Mouse (Mus musculus): ENCODE measurements around the gene Bri3bp.
"Not testable (repeated sequence)": the region's sequence is repeated elsewhere in the genome, so short reads cannot be mapped to it uniquely, and the experiment has no call there.

The Bri3bp gene

DNA sequence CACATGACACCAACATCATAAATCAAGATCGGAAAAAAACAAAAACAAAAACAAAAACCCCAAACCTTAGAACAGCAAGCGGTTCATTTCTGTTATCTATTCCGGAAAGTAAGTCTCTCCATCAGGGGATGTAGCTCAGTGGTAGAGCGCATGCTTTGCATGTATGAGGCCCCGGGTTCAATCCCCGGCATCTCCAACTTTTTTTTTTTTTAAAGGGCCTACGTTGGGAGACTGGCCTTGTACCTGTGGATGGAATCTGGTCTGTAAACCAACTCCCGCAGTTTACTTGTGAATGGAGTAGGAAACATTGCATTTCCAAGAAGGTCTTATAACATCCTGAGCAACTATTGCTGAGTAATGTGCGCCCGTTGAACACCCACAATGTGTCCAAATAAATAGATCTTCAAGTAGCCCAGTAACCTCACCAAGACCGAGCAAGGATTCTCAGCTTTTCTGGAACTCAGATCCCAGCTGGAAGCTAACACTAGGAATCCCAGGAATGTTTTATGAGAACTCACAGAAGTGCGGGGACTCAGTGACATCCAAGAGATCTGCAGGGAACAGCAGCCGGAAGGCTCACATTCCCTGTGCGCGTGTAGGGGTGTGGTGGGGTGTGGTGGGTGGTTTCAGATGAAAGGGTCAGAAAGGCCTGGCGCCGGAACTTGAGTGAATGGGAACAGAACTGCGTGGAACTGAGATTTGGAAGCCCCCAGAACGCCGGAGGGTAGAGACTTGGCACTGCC, 31.8 kb upstream of the Bri3bp start:
- DNase-seq (ENCODE audit: low read depth, low spot score) = peak; percentile 92

DNA sequence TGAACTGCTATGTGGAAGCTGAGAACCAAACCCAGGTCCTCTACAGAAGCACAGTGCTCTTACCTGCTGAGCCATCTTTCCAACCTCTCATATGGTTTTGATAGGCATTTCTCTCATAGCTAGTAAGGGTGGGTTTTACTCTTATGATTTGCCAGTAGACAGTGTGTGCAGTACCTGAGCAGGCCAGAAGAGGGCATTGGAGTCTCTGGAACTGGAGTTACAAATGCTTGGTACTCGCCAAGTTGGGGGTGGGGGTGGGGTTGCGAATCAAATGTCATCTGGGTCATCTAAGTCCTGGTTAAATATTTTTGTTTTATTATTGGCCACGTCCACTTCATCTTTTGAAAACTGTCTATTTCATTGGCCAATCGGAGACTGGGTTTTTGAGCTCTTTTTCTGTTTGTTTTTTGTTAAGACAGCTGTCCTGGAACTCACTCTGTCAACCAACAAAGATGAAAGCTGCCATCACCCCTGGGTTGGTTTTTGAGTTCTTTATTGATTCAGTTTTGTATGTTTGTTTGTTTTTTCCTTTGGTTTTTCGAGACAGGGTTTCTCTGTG, 29.3 kb upstream of the Bri3bp start:
- peak; percentile 87 for DNase-seq (ENCODE audit: low read depth, low spot score)

DNA sequence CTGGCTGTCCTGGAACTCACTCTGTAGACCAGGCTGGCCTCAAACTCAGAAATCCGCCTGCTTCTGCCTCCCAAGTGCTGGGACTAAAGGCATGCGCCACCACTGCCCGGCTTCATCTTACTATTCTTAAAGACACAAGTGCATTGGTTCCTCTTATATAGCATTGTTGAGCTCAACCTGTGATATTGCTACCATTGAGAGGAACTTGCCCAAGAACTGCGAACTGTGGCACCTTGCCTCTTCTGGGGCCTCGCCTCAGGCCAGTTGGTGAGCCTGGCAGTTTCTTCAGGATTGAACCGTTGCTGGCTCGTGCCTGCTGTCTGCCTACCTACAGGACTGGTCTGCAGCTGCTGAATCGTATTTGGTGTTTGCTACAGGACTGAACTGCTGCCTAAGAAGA, 28.8 kb upstream of the Bri3bp start:
- DNase-seq (ENCODE audit: low read depth, low spot score) = not testable (repeated sequence)

DNA sequence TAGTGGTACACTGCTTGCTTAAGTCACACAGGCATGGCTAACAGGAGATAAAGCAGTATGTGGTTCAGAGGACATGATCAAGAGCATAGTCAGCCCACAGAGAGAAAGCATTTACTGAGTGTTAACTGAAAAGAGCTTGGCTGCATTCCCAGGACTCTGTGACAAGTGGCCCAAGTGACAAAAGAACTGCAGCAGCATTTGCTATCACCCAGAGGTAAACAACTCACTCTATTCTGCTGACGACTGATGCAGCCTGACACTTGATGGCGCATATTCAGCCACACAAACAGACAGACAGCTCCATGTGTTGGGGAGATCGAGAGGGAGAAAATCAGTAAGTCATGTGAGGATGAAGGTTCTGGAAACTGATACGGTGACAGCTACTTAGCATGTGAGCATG, 27.6 kb upstream of the Bri3bp start:
- no peak for DNase-seq (ENCODE audit: low read depth, low spot score)

DNA sequence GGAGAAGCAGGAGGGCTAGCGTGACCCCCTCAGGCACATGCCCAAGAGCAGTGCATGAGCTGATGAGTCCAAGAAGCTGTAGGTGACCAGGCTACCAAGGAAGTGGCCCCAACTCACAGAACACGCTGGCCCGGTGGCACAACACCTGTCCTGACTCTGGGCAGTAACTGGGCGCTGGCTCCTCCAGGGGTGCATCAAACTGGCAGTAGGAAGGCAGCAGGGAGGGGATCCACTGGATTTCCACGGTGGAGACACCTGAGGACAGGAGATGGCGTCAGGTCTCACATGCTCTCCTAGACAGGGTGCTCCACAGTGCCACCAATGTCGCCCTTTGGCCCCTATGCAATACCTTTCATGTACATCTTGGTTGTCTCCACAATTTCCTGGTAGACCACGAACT, 25.2 kb upstream of the Bri3bp start:
- no peak for DNase-seq (ENCODE audit: low read depth, low spot score)

DNA sequence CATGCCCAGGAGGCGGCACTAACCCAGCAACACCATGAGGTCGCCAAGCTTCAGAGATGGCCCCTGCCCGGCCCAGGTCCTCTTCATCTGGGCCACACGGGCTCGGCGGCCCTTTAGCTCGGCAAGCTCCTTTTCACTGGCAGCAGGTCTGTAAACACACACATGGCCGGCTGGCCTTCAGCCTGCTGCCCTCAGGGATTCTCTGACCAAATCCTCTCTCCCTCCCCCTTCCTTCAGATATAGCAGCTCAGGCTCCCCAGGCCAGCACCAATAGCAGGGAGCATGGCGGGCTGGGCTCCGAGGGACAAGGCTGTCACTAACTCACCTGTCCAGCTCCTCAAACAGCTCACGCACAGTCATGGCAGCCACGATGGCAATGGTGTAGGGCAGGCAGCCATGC, 22.7 kb upstream of the Bri3bp start:
- no peak for DNase-seq (ENCODE audit: low read depth, low spot score)

DNA sequence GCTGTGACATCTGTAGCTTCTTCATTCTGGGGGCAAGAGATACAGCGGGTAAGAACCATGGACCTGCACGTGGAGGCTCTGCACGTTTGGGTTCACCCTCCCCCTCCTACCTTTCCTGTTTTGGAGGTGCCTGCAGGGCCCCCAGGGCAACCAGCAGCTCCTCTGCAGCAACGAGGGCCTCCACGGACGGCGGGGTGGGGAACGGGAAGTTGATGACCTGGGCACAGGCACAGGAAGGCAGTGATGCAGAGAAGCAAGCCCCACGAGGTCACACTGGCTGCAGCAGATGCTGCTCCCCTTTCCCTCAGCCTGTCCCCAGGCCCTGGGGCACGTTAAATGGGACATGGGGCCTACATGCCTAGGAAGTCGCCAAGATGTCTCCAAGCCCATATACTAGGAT, 22.2 kb upstream of the Bri3bp start:
- no peak for DNase-seq (ENCODE audit: low read depth, low spot score)

DNA sequence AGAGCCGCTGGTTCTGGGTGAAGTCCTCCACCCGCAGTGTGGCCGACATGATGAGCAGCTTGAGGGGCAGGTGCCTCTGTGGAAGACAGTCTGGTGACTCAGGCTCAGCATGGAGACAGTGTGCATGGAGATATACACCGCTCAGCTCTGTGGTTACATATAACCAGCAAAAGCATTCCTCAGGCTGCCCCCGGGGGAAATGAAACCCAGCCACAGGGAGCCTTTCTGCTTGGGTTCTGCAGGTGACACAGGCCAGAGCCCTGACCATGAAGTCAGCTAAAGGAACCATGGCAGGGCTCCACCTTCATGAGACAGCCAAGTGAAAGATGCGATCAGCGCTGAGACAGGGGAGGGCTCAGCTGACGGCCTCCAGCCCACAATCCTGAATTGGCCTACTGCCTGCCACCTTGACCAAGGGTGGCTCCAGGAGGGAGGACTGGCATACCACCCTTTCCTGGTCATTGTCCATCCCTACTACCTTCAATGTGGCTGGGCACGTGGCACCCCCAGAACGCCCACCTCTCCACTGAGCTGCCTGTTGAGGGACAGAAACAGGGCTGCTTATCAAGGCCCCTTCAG, 15.6 kb upstream of the Bri3bp start:
- no peak for DNase-seq (ENCODE audit: low read depth, low spot score)

DNA sequence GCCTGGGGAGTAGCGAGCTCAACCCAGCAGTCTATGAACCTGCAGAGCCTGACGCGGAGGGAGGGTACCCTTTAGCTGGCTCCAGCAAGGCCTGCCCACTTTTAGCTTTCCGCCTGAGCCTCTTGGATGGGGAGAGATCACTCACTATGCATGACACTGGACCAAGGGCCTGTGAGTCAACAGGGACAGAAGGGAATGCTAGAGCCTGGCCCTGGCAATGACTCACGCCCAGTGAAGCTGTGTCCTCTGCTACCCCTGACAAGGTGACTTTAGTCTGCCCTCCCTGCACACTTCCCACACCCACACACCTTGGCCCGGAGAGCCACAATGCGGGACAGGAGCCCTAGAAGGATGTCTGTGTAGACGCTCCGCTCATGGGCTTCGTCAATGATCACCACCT, 15.0 kb upstream of the Bri3bp start:
- DNase-seq (ENCODE audit: low read depth, low spot score) = peak; percentile 90

DNA sequence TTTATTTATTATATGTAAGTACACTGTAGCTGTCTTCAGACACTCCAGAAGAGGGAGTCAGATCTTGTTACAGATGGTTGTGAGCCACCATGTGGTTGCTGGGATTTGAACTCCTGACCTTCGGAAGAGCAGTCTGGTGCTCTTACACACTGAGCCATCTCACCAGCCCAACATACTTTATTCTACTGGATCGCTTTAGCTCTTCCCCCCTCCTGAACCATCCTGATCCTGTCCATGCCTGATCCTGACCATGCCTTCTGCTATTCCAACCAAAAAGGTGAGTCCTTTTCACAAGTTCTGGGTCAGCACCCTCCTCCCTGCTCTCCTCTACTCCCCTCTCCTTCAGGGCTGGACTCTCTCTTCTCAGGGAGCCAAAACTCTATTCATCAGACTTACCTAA, 9.0 kb upstream of the Bri3bp start:
- DNase-seq (ENCODE audit: low read depth, low spot score) = not testable (repeated sequence)

DNA sequence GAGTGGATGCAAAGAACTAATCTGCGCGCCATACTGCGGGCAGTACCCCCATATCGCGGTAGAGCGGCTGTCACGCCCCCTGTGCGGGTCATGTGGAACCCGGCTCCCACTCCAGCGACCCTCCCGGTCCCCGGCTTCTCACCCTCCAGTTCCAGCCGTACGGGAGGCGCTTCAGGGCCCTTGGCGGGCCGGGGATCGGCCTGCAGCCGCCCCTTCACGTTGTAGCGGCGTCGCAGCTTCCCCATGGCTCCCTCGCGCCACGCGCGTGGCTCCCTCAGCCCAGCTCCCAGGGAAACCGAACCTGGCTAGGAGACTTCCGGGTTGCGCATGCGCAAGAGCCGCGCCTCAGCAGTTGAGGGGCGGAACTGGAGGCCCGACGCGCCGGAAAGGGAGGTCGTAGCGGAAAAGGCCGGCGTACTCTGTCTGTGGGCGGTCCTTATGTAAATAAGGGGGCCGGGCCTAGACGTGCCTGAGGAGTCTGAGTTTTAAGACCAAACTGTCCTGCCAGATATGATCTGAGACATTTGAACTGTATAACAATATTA, 7.5 kb upstream of the Bri3bp start, which contains the start of gene Dhx37:
Gene Dhx37, minus strand, starts transcription at position 329 of the 545 bp plus-strand sequence.
- peak; percentile 98 for DNase-seq (ENCODE audit: low read depth, low spot score)

DNA sequence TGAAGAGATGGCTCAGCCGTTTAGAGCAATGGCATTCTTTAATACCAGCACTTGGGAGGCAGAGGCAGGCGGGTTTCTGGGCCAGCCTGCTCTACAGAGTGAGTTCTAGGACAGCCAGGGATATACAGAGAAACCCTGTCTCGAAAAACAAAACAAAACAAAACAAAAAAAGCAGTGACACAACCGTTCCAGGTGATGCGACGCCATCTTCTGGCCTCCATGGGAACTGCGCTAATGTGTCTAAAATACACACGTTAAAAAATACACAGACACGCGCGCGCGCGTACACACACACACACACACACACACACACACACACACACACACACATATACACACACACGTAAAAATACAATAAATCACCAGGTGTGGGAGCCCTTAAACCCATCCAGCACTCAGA, 7.0 kb upstream of the Bri3bp start:
- DNase-seq (ENCODE audit: low read depth, low spot score) = peak; percentile 84

DNA sequence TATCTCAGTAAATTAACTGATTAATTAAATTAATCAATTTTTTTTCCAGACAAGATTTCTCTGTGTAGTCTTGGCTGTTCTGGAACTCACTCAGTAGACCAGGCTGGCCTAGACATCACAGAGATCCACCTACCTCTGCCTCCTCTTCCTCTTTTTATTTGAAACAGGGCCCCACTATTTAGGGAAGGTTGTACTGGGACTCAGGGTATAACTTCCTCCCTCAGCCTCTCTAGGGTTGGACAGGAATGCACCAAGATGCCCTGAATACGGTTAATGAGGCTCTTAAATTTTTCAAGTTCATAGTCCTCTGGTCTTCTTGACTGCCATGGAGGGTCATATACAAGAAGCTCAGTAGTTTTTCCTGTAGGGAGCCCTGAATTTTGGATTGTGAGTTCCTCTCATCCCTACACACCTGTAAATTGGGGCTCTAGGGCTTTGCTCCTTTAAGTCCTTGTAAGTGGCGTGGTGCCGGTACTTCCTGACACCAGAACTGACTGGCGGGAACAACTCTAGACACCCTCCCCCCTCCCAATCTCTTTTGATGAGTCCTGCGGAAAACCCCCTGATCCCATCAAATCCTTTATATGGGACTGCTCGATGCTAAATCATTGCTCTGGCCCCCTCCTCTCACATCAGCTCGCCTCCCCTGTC, 660 bp upstream of the Bri3bp start:
- no peak for DNase-seq (ENCODE audit: low read depth, low spot score)

DNA sequence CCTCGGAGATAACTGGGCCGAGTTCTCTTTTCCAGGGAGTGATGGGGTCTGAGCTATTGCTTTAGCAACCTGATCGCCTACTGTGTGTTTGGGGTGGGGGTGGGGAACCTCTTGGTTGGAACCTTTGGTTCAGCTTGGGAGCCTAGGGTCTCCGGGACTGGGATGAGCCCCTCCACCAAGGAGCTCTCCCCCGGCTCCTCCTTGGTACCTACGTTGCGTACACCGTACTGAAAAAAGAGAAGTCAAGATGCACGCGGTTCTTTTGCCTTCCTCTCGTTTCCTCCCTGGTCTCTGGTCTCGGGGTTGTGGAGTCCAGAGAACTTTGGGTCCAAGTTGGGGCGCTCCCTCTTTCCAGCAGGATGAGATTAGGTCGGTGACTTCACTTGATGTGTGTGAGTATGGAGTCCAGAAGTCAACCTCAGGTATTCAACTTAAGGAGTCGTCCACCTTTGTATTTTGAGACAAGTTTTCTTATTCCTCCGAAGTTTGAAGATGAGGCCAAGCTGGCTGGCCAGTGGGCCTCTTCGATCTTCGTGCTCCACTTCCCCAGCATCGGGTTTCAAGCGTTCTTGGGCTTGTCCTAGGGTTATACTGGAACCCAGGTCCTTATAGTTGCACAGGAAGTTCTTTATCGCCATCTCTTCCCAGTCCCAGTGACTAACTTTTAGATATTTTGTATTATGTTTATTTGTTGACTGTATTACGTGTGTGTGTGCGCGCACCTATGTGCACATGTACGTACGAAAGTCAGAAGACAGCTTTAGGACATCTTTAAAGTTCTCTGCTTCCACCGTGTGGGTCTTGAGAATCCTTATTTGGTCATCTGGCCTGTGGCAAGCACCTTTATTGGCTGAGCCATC, 998 bp downstream of the Bri3bp start:
- no peak for DNase-seq (ENCODE audit: low read depth, low spot score)

DNA sequence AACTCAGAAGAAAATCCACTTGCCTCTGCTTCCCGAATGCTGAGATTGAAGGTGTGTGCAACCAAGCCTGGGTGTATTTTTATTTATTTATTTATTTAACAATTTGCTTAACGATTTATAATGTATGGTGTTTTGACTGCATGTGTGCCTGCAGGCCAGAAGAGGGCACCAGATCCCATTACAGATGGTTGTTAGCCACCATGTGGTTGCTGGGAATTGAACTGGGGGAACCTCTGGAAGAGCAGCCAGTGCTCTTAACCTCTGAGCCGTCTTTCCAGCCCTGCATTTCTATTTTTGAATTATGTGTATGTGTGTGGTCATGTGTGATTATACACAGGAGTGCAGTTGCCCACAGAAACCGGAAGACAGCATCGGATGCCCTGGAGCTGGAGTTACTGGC, 2.0 kb downstream of the Bri3bp start:
- peak; percentile 61 for DNase-seq (ENCODE audit: low read depth, low spot score)

DNA sequence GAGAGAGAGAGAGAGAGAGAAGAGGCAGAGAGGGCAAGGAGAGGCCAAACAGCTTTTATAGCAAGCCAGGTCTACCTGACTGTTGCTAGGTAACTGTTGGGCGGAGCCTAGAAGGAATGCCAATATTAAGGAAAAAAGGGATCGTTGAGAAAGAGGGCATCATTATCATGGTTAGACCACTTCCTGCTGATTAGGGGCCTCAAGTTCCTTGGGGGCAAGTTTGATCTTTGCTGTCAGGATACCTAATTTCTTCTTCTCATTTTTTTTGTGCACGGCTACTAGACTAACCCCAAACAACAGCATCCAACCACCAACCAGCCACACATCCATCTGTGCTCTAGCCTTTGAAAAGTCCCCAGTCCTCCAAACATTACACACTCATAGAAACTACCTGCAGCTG, 2.5 kb downstream of the Bri3bp start:
- DNase-seq (ENCODE audit: low read depth, low spot score) = no peak

DNA sequence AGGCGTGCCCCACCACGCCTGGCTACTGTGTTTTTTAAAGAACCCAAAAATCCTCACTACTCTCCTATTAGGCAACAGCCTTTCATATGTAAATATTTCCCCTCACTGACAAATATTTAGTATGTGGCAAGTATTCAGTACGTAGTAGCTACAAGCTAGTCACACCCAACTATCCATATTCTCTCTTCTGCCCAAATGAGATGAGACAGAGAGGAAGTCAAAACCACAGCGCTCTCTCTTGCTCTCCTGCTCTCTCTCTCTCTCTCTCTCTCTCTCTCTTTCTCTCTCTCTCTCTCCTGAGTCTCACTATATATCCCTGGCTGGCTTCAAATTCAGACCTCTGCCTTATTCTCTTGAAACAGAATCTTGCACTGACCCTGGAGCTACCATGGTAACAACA, 3.2 kb downstream of the Bri3bp start:
- no peak for DNase-seq (ENCODE audit: low read depth, low spot score)

DNA sequence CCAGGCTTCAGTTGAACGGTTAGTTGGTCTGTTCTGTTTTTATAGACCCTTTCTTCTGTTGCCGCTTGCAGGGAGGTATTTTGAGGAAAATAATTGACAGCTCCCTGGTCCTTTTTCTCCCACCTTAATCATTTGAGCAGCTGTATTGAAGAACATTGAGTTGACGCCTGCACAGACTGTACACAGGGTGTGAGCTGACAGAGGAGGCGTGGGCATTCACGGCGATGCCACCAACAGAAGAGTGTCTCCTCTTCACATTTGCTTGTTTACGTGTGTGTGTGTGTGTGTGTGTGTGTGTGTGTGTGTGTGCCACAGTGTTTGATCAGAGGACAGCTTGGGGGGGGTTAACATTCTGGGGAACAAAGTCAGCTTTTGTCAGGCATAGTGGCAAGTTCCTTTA, 5.0 kb downstream of the Bri3bp start:
- DNase-seq (ENCODE audit: low read depth, low spot score) = no peak

DNA sequence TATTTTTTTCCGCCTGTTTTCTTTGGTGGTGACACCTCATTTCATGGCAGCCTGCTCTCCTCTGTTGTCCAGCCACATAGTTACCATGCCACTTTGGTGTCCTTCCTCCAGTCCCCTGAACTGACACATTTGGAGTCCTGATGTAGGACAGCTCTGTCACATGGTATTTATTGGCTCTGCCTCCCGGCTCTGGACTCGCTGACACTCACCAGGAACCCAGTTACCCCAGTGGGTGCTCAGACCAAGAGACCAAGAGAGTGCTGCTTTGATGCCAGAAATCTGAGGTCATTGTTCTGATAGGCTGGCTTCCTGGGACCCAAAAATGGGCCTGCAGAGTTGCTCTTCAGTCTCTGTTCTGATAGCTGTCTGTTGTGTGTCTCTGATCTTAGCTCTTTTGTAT, 6.7 kb downstream of the Bri3bp start:
- DNase-seq (ENCODE audit: low read depth, low spot score) = no peak

DNA sequence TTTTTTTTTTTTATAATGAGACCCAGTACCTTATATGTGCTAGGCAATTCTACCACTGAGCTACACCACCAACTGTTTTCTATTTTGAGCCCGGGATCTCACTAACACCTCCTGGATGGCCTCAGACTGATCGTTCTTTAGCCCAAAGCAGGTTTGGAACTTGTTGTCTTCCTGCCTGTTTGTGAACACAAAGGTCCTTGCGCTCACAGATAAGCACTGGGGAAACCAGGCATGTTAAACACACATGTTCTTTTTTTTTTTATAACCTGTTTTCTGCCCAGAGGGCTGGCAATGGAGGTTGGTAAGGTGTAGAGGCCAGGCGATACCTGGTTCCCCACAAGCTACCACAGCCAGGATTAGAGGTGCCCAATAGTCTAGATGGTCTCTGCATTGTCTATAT, 7.3 kb downstream of the Bri3bp start:
- no peak for DNase-seq (ENCODE audit: low read depth, low spot score)

DNA sequence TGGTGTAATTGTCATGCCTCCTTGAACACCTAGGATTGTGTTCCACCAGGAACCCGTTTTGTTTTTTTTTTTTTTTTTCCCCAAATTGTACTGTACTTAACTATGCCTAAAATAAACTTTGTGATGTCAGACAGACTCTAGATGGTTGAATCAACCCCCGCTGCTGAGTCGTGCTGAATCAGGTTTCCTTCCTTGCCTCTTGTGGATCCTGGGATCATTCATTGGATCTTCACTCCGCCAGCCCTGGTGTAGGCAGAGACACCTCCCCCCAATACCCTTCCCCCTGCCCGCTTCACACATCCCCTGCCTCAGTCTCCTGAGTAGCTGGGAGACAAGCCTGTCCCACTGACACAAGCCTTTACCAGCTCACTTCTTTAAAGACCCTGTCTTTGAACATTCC, 7.9 kb downstream of the Bri3bp start:
- DNase-seq (ENCODE audit: low read depth, low spot score) = no peak

DNA sequence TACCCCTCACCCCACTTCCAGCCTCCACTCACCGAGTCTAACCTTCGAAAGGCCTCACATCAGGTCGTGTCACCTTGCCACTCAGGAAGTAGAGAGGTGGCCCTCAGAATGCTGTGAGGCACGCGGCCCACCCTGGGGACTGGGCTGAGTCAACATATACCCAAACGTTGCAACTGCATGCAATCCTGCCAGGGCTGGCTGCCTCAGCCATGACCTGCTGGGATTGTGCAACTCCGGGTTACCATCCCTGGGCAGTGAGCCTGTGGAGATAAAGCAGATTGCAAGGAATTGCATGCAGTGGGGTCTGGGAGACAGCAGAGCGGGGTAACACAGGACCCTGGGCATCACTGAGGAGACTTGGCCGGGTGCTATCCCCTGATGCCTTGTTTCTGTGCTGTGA, 11.2 kb downstream of the Bri3bp start:
- DNase-seq (ENCODE audit: low read depth, low spot score) = no peak
